Mouse (Mus musculus) right cerebral cortex, adult 18-20 months (tissue): ENCODE data around the gene Slc35d1.
"Not testable (repeated sequence)": the region's sequence is repeated elsewhere in the genome, so short reads cannot be mapped to it uniquely, and the experiment has no call there.

Experiments
- DNase-seq: peaks from one replicate; pipeline ENCODE4 v3.0.0; 2022; ENCODE audit warnings: mixed read lengths

Slc35d1 gene

GRCm38 (mm10) chr4:103180300-103180888 is 34.6 kb downstream of the Slc35d1 start:
- DNase-seq: no peak

- no peak for DNase-seq
These were observed 35.4 kb downstream of the Slc35d1 start for GRCm38 (mm10) chr4:103179581-103179980.

- DNase-seq: peak; percentile 67
These were observed 36.2 kb downstream of the Slc35d1 start for GRCm38 (mm10) chr4:103178635-103179318.

- no peak for DNase-seq
These were observed 37.3 kb downstream of the Slc35d1 start for GRCm38 (mm10) chr4:103177681-103178080.

- DNase-seq: no peak
These were observed 41.0 kb downstream of the Slc35d1 start for GRCm38 (mm10) chr4:103174001-103174400.

- no peak for DNase-seq
These were observed 41.5 kb downstream of the Slc35d1 start for GRCm38 (mm10) chr4:103173507-103173906.

GRCm38 (mm10) chr4:103171256-103171655 is 43.7 kb downstream of the Slc35d1 start:
- DNase-seq: peak; percentile 40

- not testable (repeated sequence) for DNase-seq
These were observed 48.8 kb downstream of the Slc35d1 start for GRCm38 (mm10) chr4:103166198-103166597.

- no peak for DNase-seq
These were observed 56.2 kb downstream of the Slc35d1 start for GRCm38 (mm10) chr4:103158781-103159180.

- DNase-seq: no peak
These were observed 63.0 kb downstream of the Slc35d1 start for GRCm38 (mm10) chr4:103151946-103152345.

GRCm38 (mm10) chr4:103146339-103146738 is 68.6 kb downstream of the Slc35d1 start:
- peak; percentile 79 for DNase-seq

GRCm38 (mm10) chr4:103136946-103137345 is 78.0 kb downstream of the Slc35d1 start:
- DNase-seq: no peak

- no peak for DNase-seq
These were observed 88.4 kb downstream of the Slc35d1 start for GRCm38 (mm10) chr4:103126533-103126932.

GRCm38 (mm10) chr4:103123606-103124005 is 91.4 kb downstream of the Slc35d1 start:
- DNase-seq: no peak

GRCm38 (mm10) chr4:103123086-103123485 is 91.9 kb downstream of the Slc35d1 start:
- DNase-seq: no peak

- no peak for DNase-seq
These were observed 94.0 kb downstream of the Slc35d1 start for GRCm38 (mm10) chr4:103120874-103121389.
